Mouse (Mus musculus): ENCODE data around the gene Ryr1. TPM values are rescaled to one million over a fixed set of nuclear protein-coding genes. Genes with fewer than 3 reads are reported as not detected.

Gene Ryr1
- polyA plus RNA-seq (2015; fragmentation: Nextera tagmentation; extraction: Ambion mirVana), result 8.6 and 10.3 TPM in 2 replicates

DNA sequence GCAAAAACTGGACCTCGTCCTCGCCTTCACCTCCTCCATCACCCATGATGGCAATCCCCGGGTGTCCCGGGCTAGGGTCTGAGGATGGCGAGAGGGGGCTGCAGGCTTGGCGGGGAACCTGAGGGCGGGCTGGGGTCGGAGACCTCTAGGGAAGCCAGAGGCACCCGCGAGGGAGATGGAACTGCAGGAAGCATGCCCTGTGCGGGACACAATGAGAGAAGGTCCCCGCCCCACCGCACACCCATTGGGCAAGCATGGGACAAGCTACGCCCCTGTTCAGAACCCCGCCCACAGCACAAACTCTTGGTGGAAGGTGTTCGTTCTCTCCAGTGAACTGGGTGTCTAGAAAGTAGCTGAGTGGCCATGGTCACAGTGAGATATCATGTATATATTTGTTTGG is at the start of gene Ryr1:
Gene Ryr1 (minus strand): TSS at position 210 of the 400 bp plus-strand sequence.
- H3K4me3 ChIP-seq, result peak within 1 kb of the TSS; percentile 26
- under 1% methylated on average over 16 of the region's 16 CpGs for WGBS
- no peak within 1 kb of the TSS for H3K27ac ChIP-seq (replicated peaks)
- no peak within 1 kb of the TSS for H3K9ac ChIP-seq
- no peaks in the 10 kb centered on the region for H3K36me3 ChIP-seq
- ATAC-seq (ENCODE audit: low FRiP score, low read depth), result no peak
- H3K9me3 ChIP-seq, result no peaks in the 10 kb centered on the region
- no peaks in the 10 kb centered on the region for H3K4me1 ChIP-seq (replicated peaks)
- peaks cover 3% of the 10 kb centered on the region; the same call in 1 of the 2 replicates for H3K27me3 ChIP-seq
- H3K4me2 ChIP-seq, result peak within 1 kb of the TSS; percentile 53

DNA sequence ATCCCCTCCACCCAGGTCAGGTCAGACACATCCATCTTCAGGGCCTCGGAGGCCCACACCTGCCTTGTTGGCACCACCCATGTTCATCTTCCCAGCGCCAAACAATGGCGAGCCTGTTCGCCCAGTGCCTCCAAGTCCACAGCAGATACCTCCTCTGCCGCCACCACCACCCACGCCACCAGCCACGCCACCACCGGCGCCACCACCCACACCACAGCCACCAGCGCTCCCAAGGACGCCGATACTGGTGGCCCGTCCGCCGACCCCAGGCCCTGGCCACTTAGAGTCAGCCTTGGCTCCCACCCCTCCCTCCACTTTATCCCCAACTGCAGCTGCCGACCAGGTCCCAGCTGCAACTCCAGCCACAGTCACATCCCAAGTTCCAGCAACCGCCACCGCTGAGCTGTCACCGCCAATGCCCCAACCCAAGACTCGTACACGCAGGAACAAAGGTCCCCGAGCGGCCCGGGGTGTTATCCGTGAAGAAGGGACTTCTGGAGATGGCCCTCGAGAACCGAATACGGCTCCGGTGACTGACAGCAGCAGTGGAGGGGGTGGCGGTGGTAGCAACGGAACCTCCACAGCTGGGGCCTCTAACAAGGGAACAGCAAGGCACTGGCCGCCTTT is 47.5 kb upstream of the Ryr1 start:
- Histone ChIP-seq H3K36me3 (peaks cover 39% of the 10 kb centered on the region), H3K4me1 (replicated peaks) (peaks cover 30% of the 10 kb centered on the region), H3K27ac (replicated peaks) (no peak overlapping the region), H3K27me3 (peaks cover 42% of the 10 kb centered on the region), H3K4me3 (no peak overlapping the region), H3K9ac (no peak overlapping the region), H3K4me2 (no peak overlapping the region), H3K9me3 (no peaks in the 10 kb centered on the region)
- WGBS, result 28% methylated on average over 29 of the region's 32 CpGs
- no peak for ATAC-seq (ENCODE audit: low FRiP score, low read depth)

DNA sequence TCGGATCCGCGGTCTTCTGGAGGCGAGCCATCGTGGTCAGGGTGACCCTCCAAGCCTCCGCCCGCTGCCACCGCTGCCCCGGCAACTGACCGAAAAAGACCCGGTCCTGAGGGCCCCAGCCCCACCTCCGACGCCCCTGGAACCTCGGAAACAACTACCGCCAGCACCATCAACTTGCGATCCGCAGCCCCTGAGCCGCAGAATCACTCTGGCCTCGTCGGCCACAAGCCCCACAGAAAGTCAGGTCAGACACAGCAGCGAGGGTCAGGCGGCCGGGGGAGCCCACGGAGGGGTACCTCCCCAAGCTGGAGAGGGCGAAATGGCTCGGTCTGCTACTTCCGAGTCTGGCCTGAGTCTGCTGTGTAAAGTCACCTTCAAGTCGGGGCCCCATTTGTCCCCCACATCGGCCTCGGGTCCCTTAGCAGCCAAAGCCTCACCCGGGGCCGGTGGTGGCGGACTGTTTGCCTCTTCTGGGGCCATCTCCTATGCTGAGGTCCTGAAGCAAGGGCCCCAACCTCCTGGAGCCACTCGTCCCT is 46.7 kb upstream of the Ryr1 start:
- no peak overlapping the region for H3K27ac ChIP-seq (replicated peaks)
- H3K4me1 ChIP-seq (replicated peaks), result peaks cover 34% of the 10 kb centered on the region
- H3K4me2 ChIP-seq, result peak overlapping the region; percentile 65
- no peaks in the 10 kb centered on the region for H3K9me3 ChIP-seq
- no peak for ATAC-seq (ENCODE audit: low FRiP score, low read depth)
- peaks cover 39% of the 10 kb centered on the region for H3K36me3 ChIP-seq
- peak overlapping the region; percentile 81 for H3K4me3 ChIP-seq
- WGBS, result 6% methylated on average over 34 of the region's 34 CpGs
- H3K27me3 ChIP-seq, result peaks cover 42% of the 10 kb centered on the region
- H3K9ac ChIP-seq, result peak overlapping the region; percentile 20; the same call in 1 of the 2 replicates

DNA sequence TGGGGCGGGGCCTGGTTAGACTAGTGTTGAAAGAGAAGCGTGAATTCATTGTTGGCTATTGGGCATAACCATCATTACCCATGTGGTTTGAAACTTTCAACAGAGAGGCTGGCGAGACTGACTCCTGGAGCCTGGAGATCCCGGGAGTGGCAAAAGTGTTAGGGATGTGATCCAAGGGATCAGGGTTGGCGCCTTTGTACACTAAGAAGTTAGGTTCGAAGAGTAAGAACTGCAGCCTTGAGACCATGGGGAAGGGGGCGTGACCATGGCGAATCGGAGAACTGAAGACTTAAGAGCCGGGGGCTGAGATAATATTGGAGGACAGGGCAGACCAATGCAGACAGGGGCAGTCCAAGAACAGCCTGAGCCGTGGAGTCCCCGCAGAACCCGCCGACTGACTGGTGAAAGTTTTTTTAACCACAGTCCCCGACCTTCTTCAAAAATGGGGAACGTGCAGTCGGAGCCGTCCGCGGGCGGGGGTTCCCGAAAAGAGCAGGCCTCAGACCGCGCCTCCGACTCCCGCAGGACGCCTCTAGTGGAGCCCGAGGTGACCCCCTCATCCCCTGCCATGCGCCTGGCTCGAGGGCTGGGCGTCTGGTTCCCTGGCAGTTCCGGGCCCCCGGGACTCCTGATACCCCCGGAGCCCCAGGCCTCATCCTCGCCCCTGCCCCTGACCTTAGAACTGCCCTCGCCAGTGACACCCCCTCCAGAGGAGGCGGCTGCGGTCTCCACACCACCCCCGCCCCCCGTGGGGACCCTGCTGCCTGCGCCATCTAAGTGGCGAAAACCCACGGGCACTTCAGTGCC is 46.0 kb upstream of the Ryr1 start:
- H3K9ac ChIP-seq, result peak overlapping the region; percentile 20; the same call in 1 of the 2 replicates
- WGBS, result under 1% methylated on average over 43 of the region's 43 CpGs
- no peak overlapping the region for H3K27ac ChIP-seq (replicated peaks)
- ATAC-seq (ENCODE audit: low FRiP score, low read depth), result no peak
- H3K36me3 ChIP-seq, result peaks cover 35% of the 10 kb centered on the region
- no peaks in the 10 kb centered on the region for H3K9me3 ChIP-seq
- H3K4me2 ChIP-seq, result peak overlapping the region; percentile 65
- H3K4me3 ChIP-seq, result peak overlapping the region; percentile 81
- H3K4me1 ChIP-seq (replicated peaks), result peaks cover 34% of the 10 kb centered on the region
- peaks cover 42% of the 10 kb centered on the region for H3K27me3 ChIP-seq

DNA sequence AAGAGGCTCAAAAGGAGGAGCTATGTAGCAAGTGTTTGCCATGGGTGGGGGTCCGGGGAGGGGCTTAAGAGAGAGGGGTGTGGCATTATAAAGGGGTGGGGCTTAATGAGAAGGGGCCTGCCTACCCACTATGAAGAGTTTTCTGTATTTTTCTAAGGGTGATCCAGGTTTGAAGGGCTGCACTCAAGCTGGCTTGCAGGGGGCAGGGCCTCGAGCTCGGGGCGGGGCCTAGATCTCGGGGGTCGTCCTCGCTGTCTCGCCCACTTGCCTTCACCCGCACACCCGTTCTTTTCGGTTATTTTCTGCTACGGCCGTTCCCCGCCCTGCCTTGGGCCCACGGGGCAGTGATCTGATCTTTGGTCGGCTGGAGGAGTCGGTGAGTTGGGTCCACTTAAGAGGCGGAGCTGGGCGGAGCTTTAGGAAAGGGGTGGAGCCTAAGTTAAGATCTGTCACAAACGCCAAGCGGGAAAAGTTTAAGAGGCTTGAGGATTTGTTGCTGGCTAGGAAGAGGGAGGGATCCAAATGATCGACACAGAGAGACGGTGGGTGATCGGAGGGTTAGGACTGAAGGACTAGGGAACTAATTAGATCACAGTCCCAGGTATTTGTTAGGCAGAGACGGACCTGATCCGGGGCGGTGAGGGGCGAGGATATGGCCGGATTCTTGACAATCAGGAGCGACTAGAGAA is 45.2 kb upstream of the Ryr1 start, which contains the start of the genes Ggn and Spred3:
Gene Ggn (plus strand): TSS at position 145 of the 689 bp plus-strand sequence.
Gene Spred3 (minus strand): TSS at position 346 of the 689 bp plus-strand sequence.
- Histone ChIP-seq H3K27me3 (peaks cover 42% of the 10 kb centered on the region), H3K36me3 (peaks cover 27% of the 10 kb centered on the region), H3K4me3 (peak within 1 kb of the TSS; percentile 81), H3K9me3 (no peaks in the 10 kb centered on the region), H3K4me2 (peak within 1 kb of the TSS; percentile 65), H3K27ac (replicated peaks) (peak within 1 kb of the TSS; percentile 91), H3K9ac (peak within 1 kb of the TSS; percentile 68), H3K4me1 (replicated peaks) (peaks cover 34% of the 10 kb centered on the region)
- ATAC-seq (ENCODE audit: low FRiP score, low read depth), result peak; percentile 76
- under 1% methylated on average over 30 of the region's 30 CpGs for WGBS

DNA sequence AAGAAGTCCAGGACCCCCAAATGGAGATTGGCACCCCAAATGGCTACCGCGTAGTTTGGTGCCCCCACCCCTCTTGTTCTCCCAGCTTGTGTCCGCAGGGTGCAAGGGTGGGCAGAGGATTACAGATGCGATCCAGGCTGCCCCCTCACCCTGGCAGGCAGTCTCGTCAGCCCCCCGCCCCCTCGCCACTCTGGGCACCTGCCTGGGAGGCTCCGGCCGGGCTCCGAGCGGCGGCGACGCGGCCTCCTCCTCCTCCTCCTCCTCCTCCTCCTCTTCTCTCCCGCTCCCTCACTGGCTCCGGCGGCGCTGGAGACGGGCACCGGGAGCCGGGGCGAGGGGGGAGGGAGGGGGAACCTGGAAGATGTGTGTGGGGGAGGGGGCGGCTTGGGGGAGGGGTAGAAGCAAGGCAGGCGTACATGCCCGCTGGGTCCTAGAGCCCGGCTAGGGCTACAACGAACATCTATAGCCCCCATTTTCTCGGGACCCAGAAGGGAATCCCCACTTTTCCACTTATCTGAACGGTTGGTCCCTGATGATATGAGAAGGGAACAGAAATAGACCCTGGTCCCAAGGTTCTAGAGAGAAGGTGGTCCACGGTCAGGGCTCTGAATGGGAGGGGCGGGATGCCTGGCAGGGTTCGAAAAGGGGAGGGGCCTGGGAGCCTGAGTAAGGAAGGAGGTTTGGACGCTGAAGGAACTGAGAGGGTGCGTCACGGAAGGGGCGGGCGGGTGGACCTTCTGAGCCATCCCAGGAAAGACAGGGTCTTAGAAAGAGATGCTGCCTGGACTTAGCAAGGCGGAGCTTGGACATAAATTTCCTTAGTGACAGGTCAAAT is 44.5 kb upstream of the Ryr1 start:
- H3K27me3 ChIP-seq, result peaks cover 35% of the 10 kb centered on the region
- H3K9me3 ChIP-seq, result no peaks in the 10 kb centered on the region
- peaks cover 34% of the 10 kb centered on the region for H3K4me1 ChIP-seq (replicated peaks)
- peak overlapping the region; percentile 68 for H3K9ac ChIP-seq
- peak overlapping the region; percentile 91 for H3K27ac ChIP-seq (replicated peaks)
- ATAC-seq (ENCODE audit: low FRiP score, low read depth), result peak; percentile 86
- WGBS, result under 1% methylated on average over 30 of the region's 39 CpGs
- peak overlapping the region; percentile 81 for H3K4me3 ChIP-seq
- peaks cover 25% of the 10 kb centered on the region for H3K36me3 ChIP-seq
- peak overlapping the region; percentile 65 for H3K4me2 ChIP-seq

DNA sequence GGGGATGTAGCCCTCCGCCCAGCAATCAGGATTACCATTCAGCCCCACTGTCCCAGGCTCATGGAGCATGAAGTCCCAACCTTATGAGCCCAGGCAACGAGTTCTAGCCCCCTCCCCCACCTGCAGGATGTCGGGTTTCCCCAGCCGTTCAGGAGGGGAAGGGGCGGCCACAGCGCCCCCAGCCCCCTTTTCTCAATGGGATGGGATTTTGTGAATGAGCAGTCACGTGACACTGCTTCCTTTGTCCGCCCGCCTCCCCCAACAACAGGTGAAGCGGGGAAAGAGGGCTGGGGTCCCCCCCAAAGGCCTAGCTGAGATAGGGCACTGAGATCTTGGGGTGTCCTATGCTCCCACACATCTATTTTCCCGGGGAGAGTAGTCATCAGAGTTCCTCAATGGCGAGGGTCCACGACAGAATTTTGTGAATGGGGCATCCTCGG is 43.8 kb upstream of the Ryr1 start:
- Histone ChIP-seq H3K27me3 (peaks cover 29% of the 10 kb centered on the region), H3K9ac (peak overlapping the region; percentile 68), H3K4me3 (peak overlapping the region; percentile 81), H3K9me3 (no peaks in the 10 kb centered on the region), H3K36me3 (peaks cover 20% of the 10 kb centered on the region), H3K4me1 (replicated peaks) (peaks cover 34% of the 10 kb centered on the region), H3K4me2 (peak overlapping the region; percentile 65), H3K27ac (replicated peaks) (peak overlapping the region; percentile 91)
- ATAC-seq (ENCODE audit: low FRiP score, low read depth), result peak; percentile 20; the same call in 1 of the 2 replicates
- under 1% methylated on average over 14 of the region's 14 CpGs for WGBS

DNA sequence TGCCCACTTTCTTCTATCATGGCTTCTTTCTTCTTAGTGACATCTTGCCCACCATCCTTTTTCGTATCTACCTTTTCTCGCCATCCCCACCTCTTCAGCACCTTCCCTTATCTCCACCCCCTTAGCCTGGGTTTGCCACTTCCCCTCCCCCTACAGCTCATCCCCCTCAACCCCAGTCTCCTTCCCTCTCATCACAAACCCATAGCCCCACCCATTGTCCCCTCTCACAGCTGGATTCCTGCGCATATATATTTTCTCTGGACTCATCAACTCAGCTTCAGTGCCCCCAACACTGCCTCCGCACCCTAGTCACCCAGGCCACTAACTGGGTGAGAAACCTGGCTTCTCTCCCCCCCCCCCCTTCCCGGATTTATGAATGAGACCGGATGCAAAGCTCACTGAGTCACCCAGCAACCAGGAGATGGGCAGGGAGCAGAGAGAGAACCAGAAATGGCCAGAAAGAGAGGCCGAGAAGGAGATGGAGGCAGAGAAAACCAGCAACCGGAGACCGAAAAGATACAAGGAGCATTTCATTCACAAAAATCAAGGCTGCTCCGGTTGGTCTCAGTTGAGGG is 43.2 kb upstream of the Ryr1 start:
- peak overlapping the region; percentile 91 for H3K27ac ChIP-seq (replicated peaks)
- peaks cover 34% of the 10 kb centered on the region for H3K4me1 ChIP-seq (replicated peaks)
- peaks cover 23% of the 10 kb centered on the region for H3K27me3 ChIP-seq
- H3K36me3 ChIP-seq, result peaks cover 14% of the 10 kb centered on the region
- peak overlapping the region; percentile 81 for H3K4me3 ChIP-seq
- peak overlapping the region; percentile 68 for H3K9ac ChIP-seq
- H3K4me2 ChIP-seq, result peak overlapping the region; percentile 65
- H3K9me3 ChIP-seq, result no peaks in the 10 kb centered on the region
- WGBS, result 1% methylated on average over 10 of the region's 10 CpGs
- no peak for ATAC-seq (ENCODE audit: low FRiP score, low read depth)

DNA sequence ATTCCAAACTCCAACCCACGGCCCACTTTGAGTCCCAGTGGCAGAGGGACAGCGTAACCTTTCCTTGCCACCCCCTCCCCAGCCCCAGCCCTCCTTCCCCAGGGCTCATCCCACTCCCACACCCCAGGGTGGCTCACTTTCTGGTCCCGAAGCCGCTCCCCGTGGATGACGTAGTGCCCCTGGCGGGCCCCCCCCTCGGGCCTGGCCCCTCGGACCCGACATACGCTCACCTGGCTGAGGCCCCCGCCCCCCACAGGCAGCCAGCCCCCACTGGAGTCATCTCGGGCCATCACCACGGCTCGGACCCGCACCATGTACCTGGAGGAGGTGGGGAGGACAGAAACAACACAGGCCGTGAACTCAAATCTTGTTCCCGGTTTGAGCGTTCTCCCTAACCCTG is 42.7 kb upstream of the Ryr1 start:
- Histone ChIP-seq H3K9ac (peak overlapping the region; percentile 68), H3K9me3 (no peaks in the 10 kb centered on the region), H3K4me1 (replicated peaks) (peaks cover 34% of the 10 kb centered on the region), H3K27me3 (peaks cover 18% of the 10 kb centered on the region), H3K4me2 (peak overlapping the region; percentile 65), H3K4me3 (peak overlapping the region; percentile 81), H3K36me3 (peaks cover 9% of the 10 kb centered on the region; the same call in 1 of the 2 replicates), H3K27ac (replicated peaks) (no peak overlapping the region)
- no peak for ATAC-seq (ENCODE audit: low FRiP score, low read depth)
- 16% methylated on average over 18 of the region's 19 CpGs for WGBS

DNA sequence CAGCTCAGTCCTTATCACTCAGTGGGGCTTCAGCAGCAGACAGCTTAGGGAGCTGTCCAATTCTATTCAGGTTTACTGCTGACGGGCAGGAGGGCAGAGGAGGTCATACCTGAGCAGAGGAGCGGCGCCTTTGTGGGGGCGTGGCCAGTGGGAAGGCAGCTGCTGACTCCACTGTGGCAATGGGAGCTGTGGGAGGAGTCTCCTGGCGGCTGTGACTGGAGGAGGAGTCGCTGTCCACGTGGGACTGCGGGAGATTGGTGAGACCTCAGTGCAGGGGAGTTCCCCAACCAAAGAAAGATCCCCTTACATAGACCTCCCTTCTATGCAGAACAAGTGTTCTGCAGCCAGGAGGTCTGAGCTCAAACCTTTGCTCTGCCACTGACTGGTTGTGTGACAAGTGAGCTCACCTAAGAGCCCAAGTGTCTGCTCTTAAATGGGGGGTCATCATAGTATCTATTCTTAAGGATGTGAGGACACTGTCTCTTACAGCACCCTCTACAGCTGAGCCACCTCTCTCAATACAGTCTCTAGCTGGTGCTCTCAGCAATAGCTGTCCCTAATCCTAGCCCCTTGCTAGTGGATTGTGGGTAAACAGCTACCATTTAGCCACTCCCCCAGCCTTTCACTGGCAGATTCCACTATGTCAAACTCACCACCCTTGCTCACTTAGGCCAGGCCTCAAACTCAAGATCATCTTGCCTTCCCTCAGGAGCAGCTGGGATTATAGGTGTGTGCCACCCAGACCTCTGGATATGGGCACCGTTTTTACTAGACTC is 38.0 kb upstream of the Ryr1 start:
- 21% methylated on average over 9 of the region's 9 CpGs for WGBS
- no peak for ATAC-seq (ENCODE audit: low FRiP score, low read depth)

More for the DNA sequence above, 38.0 kb upstream of the Ryr1 start:
- Histone ChIP-seq H3K9ac (no peak overlapping the region), H3K4me1 (replicated peaks) (peaks cover 9% of the 10 kb centered on the region), H3K9me3 (no peaks in the 10 kb centered on the region), H3K27me3 (peaks cover 17% of the 10 kb centered on the region), H3K4me3 (no peak overlapping the region), H3K36me3 (peaks cover 10% of the 10 kb centered on the region; the same call in 1 of the 2 replicates), H3K27ac (replicated peaks) (no peak overlapping the region), H3K4me2 (no peak overlapping the region)

All from hindbrain, embryonic 15.5 days (tissue).